Mouse (Mus musculus): ENCODE results near the gene Rab7.

DNA sequence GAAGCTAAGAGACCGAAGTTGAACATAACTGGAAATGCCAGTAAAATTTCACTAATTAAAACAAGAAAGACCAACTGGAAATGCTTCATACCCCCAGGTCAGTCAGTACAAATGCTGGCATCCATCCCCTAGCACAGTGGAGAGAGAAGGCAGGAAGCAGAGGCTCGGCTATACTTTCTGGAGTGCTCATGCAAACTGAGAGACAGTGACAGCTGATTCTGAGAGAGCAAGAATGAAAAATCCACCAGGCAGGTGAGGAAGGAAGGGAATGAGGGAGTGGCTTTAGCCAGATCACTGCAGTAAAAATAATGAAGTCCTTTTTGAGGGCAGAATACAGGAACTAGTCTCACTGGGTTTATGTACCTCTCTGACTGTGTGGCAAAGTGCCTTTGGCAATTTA, 25.9 kb downstream of the Rab7 start:
- TF ChIP-seq HCFC1 (IDR thresholded peaks at IDR 0.05; ENCODE audit: low read depth, low read length) = no peak
- no peak for TF ChIP-seq CTCF (conservative IDR thresholded peaks at IDR 0.05 in 1 of 2, IDR thresholded peaks at IDR 0.05 in 1 of 2; ENCODE audit: low read depth in 2 of 2, low read length in 2 of 2)
- no peak for TF ChIP-seq USF1 (IDR thresholded peaks at IDR 0.05; ENCODE audit: low read depth, low read length)
